Mouse (Mus musculus) mesoderm, embryonic 11.5 days (tissue): ENCODE data around the gene 1700018B08Rik.
A peak's percentile ranks its signal among the peaks of the same experiment; 100 is the strongest.

Experiments used
- DNase-seq: peaks from one replicate; pipeline ENCODE4 v3.0.0-alpha.2; 2012; ENCODE audit warnings: low read depth, low spot score

Gene 1700018B08Rik

GRCm38 (mm10) chr8:121562941-121563351 lies 18.8 kb upstream of the 1700018B08Rik start:
- DNase-seq = no peak

GRCm38 (mm10) chr8:121561636-121562345 lies 17.7 kb upstream of the 1700018B08Rik start:
- no peak for DNase-seq

- no peak for DNase-seq
Measured at GRCm38 (mm10) chr8:121560432-121561100, 16.4 kb upstream of the 1700018B08Rik start.

- no peak for DNase-seq
Measured at GRCm38 (mm10) chr8:121559801-121560200, 15.7 kb upstream of the 1700018B08Rik start.

GRCm38 (mm10) chr8:121558538-121558937 lies 14.4 kb upstream of the 1700018B08Rik start:
- DNase-seq = no peak

- DNase-seq = no peak
Measured at GRCm38 (mm10) chr8:121557746-121558145, 13.6 kb upstream of the 1700018B08Rik start.

GRCm38 (mm10) chr8:121553831-121554475 lies 9.8 kb upstream of the 1700018B08Rik start:
- DNase-seq = no peak

- DNase-seq = no peak
Measured at GRCm38 (mm10) chr8:121552506-121552905, 8.4 kb upstream of the 1700018B08Rik start.

- DNase-seq = no peak
Measured at GRCm38 (mm10) chr8:121551065-121551985, 7.2 kb upstream of the 1700018B08Rik start.

- DNase-seq = no peak
Measured at GRCm38 (mm10) chr8:121550056-121550455, 5.9 kb upstream of the 1700018B08Rik start.

GRCm38 (mm10) chr8:121547132-121547531 lies 3.0 kb upstream of the 1700018B08Rik start:
- peak; percentile 86 for DNase-seq

GRCm38 (mm10) chr8:121544936-121545335 lies 816 bp upstream of the 1700018B08Rik start:
- no peak for DNase-seq

GRCm38 (mm10) chr8:121542901-121543300 lies 1.2 kb downstream of the 1700018B08Rik start:
- DNase-seq = no peak

GRCm38 (mm10) chr8:121541862-121542261 lies 2.3 kb downstream of the 1700018B08Rik start:
- DNase-seq = no peak

- peak; percentile 67 for DNase-seq
Measured at GRCm38 (mm10) chr8:121532381-121532780, 11.7 kb downstream of the 1700018B08Rik start.

- DNase-seq = no peak
Measured at GRCm38 (mm10) chr8:121530639-121531038, 13.5 kb downstream of the 1700018B08Rik start.

- DNase-seq = no peak
Measured at GRCm38 (mm10) chr8:121528790-121529189, 15.3 kb downstream of the 1700018B08Rik start.

- no peak for DNase-seq
Measured at GRCm38 (mm10) chr8:121527751-121528150, 16.4 kb downstream of the 1700018B08Rik start.

- no peak for DNase-seq
Measured at GRCm38 (mm10) chr8:121526811-121527550, 17.1 kb downstream of the 1700018B08Rik start.

- no peak for DNase-seq
Measured at GRCm38 (mm10) chr8:121525111-121525818, 18.9 kb downstream of the 1700018B08Rik start.
